Mouse (Mus musculus): ENCODE results near the gene Chrne. TPM values are rescaled to one million over a fixed set of nuclear protein-coding genes. Genes with fewer than 3 reads are reported as not detected.

Gene Chrne
- total and polyA plus RNA-seq, 2 experiments from 2014 or later, result 0.78 TPM; not detected in 1

DNA sequence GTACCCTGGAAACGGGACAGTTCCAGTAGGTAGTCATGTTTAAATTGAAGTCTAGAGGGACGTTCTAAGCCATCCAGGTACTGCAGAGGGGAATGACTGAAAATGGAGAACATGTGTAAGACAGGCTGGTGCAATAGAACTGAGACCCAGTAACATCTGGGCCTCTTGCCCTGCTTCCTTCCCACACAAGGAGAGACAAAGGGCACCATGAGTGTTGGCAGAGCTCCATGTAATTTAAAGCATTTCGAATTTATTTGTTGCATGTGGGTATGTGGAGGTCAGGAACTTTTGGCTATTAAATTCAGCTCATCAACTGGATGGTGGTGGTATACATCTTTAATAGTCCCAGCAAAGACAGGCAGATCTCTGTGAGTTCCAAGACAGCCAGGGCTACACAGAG lies 36.8 kb downstream of the Chrne start:
- H3K4me3 ChIP-seq (ENCODE audit: low read depth, low read length), result no peak overlapping the region
- H3K4me1 ChIP-seq (ENCODE audit: insufficient read depth, low read length), result peaks cover 10% of the 10 kb centered on the region; the same call in 1 of the 2 replicates
- WGBS, result 77% methylated on average over 3 of the region's 3 CpGs
- DNase-seq (ENCODE audit: low spot score) (no peak), ATAC-seq (ENCODE audit: low FRiP score) (no peak)
- no peak overlapping the region for H3K27ac ChIP-seq (ENCODE audit: low read depth, low read length)
- H3K9ac ChIP-seq (replicated peaks; ENCODE audit: low read length, poor library complexity, severe bottlenecking), result no peak overlapping the region
- H3K36me3 ChIP-seq (ENCODE audit: insufficient read depth, low read length), result no peaks in the 10 kb centered on the region; the same call in 1 of the 2 replicates
- no peaks in the 10 kb centered on the region for H3K9me3 ChIP-seq (ENCODE audit: low read length)
- H3K4me2 ChIP-seq (ENCODE audit: low read depth, low read length, poor library complexity, severe bottlenecking), result no peak overlapping the region
- no peaks in the 10 kb centered on the region for H3K27me3 ChIP-seq (ENCODE audit: insufficient read depth, low read length)
- TF ChIP-seq CTCF (IDR thresholded peaks at IDR 0.05), result no peak

DNA sequence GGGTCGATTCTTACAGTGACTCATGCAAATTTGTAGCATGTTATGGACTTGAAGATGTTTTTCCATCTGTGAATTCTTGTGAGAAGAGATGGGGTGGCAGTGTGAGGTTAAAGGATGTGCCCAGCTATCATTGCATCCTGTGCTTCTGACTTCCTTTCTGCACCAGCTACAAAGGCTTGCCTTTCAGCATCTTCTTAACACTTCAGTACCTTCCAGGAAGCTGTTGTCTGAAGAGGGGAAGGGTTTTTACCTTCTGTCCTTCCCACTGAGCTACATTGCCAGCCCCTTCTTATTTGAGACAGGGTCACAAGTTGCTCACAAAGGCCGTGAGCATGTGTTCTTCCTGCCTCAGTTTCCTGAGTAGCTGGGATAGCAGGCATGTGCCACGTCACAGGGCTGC lies 38.1 kb downstream of the Chrne start:
- DNase-seq (ENCODE audit: low spot score) (no peak), ATAC-seq (ENCODE audit: low FRiP score) (no peak)
- Histone ChIP-seq H3K9ac (replicated peaks; ENCODE audit: low read length, poor library complexity, severe bottlenecking) (no peak overlapping the region), H3K36me3 (ENCODE audit: insufficient read depth, low read length) (no peaks in the 10 kb centered on the region; the same call in 1 of the 2 replicates), H3K27me3 (ENCODE audit: insufficient read depth, low read length) (no peaks in the 10 kb centered on the region), H3K27ac (ENCODE audit: low read depth, low read length) (no peak overlapping the region), H3K4me2 (ENCODE audit: low read depth, low read length, poor library complexity, severe bottlenecking) (no peak overlapping the region), H3K9me3 (ENCODE audit: low read length) (no peaks in the 10 kb centered on the region), H3K4me1 (ENCODE audit: insufficient read depth, low read length) (peaks cover 10% of the 10 kb centered on the region; the same call in 1 of the 2 replicates), H3K4me3 (ENCODE audit: low read depth, low read length) (no peak overlapping the region)
- TF ChIP-seq CTCF (IDR thresholded peaks at IDR 0.05), result no peak
- WGBS, result 81% methylated on average over 3 of the region's 3 CpGs

DNA sequence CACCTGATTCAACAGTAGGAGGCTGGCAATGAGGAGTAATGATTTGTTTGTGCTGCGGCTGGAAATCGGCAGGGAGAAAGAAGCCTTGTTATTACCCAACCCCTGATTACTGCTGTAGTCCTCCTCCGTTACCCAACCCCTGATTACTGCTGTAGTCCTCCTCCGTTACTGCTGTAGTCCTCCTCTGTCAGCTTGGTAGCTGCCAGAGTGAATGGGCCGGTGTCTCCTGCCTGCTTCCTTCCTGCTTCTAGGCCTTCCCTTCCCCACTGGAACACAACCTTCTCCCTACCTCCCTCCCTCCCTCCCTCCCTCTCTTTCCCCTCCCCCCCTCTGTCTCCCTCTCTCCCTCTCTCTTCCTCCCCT lies 38.7 kb downstream of the Chrne start:
- H3K4me2 ChIP-seq (ENCODE audit: low read depth, low read length, poor library complexity, severe bottlenecking), result no peak overlapping the region
- no peaks in the 10 kb centered on the region; the same call in 1 of the 2 replicates for H3K36me3 ChIP-seq (ENCODE audit: insufficient read depth, low read length)
- DNase-seq (ENCODE audit: low spot score) (no peak), ATAC-seq (ENCODE audit: low FRiP score) (no peak)
- WGBS, result 67% methylated on average over 5 of the region's 5 CpGs
- H3K27me3 ChIP-seq (ENCODE audit: insufficient read depth, low read length), result no peaks in the 10 kb centered on the region
- no peaks in the 10 kb centered on the region for H3K9me3 ChIP-seq (ENCODE audit: low read length)
- H3K4me1 ChIP-seq (ENCODE audit: insufficient read depth, low read length), result peaks cover 7% of the 10 kb centered on the region; the same call in 1 of the 2 replicates
- no peak overlapping the region for H3K27ac ChIP-seq (ENCODE audit: low read depth, low read length)
- no peak for TF ChIP-seq CTCF (IDR thresholded peaks at IDR 0.05)
- no peak overlapping the region for H3K9ac ChIP-seq (replicated peaks; ENCODE audit: low read length, poor library complexity, severe bottlenecking)
- no peak overlapping the region for H3K4me3 ChIP-seq (ENCODE audit: low read depth, low read length)

DNA sequence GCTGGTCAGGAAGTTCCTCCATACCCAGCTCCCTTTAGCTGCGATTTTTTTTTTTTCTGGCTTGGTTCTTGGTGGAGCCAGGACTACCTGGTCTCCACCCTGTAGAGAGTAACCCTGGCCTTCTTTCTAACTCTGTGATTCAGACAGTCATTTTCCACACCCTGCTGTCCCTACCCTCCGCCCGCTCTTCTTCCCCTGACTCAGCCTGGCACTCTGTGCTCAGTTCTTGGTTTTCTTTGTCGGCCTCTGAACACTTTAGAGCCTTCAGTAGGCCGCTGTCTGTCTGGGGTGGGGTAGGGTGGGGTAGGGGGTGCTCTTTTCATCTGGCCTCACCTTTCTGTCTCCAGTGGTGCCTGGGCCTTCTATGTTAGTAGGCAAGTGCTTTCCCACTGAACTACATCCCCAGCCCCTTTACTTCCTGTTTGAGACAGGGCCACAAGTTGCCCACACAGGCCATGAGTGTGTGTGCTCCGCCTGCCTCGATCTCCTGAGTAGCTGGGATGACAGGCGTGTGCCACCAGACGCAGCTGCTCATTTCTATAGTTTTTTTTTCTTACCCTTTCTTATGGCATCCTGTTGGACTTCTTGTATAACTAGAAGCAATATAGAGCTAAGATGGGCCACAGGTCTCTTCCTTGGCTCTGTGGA lies 39.2 kb downstream of the Chrne start:
- no peak overlapping the region for H3K9ac ChIP-seq (replicated peaks; ENCODE audit: low read length, poor library complexity, severe bottlenecking)
- 86% methylated on average over 9 of the region's 9 CpGs for WGBS
- DNase-seq (ENCODE audit: low spot score) (no peak), ATAC-seq (ENCODE audit: low FRiP score) (no peak)
- H3K4me2 ChIP-seq (ENCODE audit: low read depth, low read length, poor library complexity, severe bottlenecking), result no peak overlapping the region
- H3K27me3 ChIP-seq (ENCODE audit: insufficient read depth, low read length), result no peaks in the 10 kb centered on the region
- H3K4me1 ChIP-seq (ENCODE audit: insufficient read depth, low read length), result 0 out of 2 replicates have a peak, but pooled peaks cover 7% of the 10 kb centered on the region
- no peaks in the 10 kb centered on the region; the same call in 1 of the 2 replicates for H3K36me3 ChIP-seq (ENCODE audit: insufficient read depth, low read length)
- no peak overlapping the region for H3K27ac ChIP-seq (ENCODE audit: low read depth, low read length)
- H3K9me3 ChIP-seq (ENCODE audit: low read length), result no peaks in the 10 kb centered on the region
- no peak for TF ChIP-seq CTCF (IDR thresholded peaks at IDR 0.05)
- H3K4me3 ChIP-seq (ENCODE audit: low read depth, low read length), result no peak overlapping the region

DNA sequence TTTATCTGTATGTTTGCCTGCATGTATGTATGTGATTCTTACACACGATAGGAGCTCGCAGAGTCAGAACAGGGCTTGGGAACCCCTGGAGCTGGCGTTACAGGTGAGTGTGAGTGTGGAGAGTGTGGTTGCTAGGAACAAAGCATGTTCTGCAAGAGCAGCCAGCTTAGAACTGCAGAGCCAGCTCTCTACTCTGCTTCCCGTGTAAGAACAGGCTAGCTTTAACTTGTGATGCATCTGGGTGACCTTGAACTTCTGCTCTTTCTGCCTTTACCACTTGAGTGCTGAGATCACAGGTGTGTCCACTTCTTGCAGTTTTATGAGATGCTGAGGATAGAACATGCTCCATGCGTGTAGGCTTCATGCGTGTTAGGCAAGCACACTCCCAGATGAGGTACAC lies 40.1 kb downstream of the Chrne start:
- Histone ChIP-seq H3K4me1 (ENCODE audit: insufficient read depth, low read length) (0 out of 2 replicates have a peak, but pooled peaks cover 4% of the 10 kb centered on the region), H3K4me3 (ENCODE audit: low read depth, low read length) (no peak overlapping the region), H3K36me3 (ENCODE audit: insufficient read depth, low read length) (no peaks in the 10 kb centered on the region; the same call in 1 of the 2 replicates), H3K27me3 (ENCODE audit: insufficient read depth, low read length) (no peaks in the 10 kb centered on the region), H3K4me2 (ENCODE audit: low read depth, low read length, poor library complexity, severe bottlenecking) (no peak overlapping the region), H3K9ac (replicated peaks; ENCODE audit: low read length, poor library complexity, severe bottlenecking) (no peak overlapping the region), H3K27ac (ENCODE audit: low read depth, low read length) (no peak overlapping the region), H3K9me3 (ENCODE audit: low read length) (no peaks in the 10 kb centered on the region)
- no peak for DNase-seq (ENCODE audit: low spot score)
- ATAC-seq (ENCODE audit: low FRiP score), result no peak
- TF ChIP-seq CTCF (IDR thresholded peaks at IDR 0.05), result no peak
- 90% methylated on average over 6 of the region's 6 CpGs for WGBS

DNA sequence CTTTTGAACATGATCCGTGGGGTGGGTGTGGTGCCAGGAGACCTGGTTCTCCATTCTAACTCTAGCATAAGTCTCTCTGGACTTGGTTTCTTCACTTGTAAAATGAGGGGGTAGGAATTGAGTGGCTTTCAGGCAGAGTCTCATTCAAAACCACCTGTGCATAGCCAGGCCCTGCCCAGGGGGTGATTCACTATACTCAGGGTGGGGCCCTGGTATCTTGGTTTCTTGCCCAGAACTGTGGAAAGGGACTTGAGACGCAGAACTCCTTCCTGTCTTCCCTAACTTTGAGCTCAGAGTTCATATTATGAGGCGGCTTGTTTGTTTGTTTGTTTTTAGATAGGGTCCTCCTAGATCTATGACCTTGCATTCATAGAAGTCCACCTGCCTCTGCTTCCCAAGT lies 41.8 kb downstream of the Chrne start:
- Histone ChIP-seq H3K4me1 (ENCODE audit: insufficient read depth, low read length) (0 out of 2 replicates have a peak, but pooled peaks cover 4% of the 10 kb centered on the region), H3K27me3 (ENCODE audit: insufficient read depth, low read length) (no peaks in the 10 kb centered on the region), H3K27ac (ENCODE audit: low read depth, low read length) (no peak overlapping the region), H3K36me3 (ENCODE audit: insufficient read depth, low read length) (no peaks in the 10 kb centered on the region; the same call in 1 of the 2 replicates), H3K4me2 (ENCODE audit: low read depth, low read length, poor library complexity, severe bottlenecking) (no peak overlapping the region), H3K9me3 (ENCODE audit: low read length) (no peaks in the 10 kb centered on the region), H3K9ac (replicated peaks; ENCODE audit: low read length, poor library complexity, severe bottlenecking) (no peak overlapping the region), H3K4me3 (ENCODE audit: low read depth, low read length) (no peak overlapping the region)
- no peak for TF ChIP-seq CTCF (IDR thresholded peaks at IDR 0.05)
- ATAC-seq (ENCODE audit: low FRiP score) (no peak), DNase-seq (ENCODE audit: low spot score) (no peak)
- WGBS, result 82% methylated on average over 3 of the region's 3 CpGs

All from midbrain, postnatal 0 days (tissue).